Mouse (Mus musculus) cerebellum, postnatal 36 days (tissue): Measurements from ENCODE around the gene Fam129b.

Experiments
- DNase-seq, 2 experiments: peaks; one replicate each; pipeline ENCODE4 v3.0.0; 2021 to 2022; ENCODE audit warnings: mixed read lengths in 2 of 2

Fam129b gene

GRCm38 (mm10) chr2:32894097-32894496 is 18.2 kb downstream of the Fam129b start:
- no peak for DNase-seq

GRCm38 (mm10) chr2:32895606-32896106 is 19.7 kb downstream of the Fam129b start:
- no peak for DNase-seq

DNA sequence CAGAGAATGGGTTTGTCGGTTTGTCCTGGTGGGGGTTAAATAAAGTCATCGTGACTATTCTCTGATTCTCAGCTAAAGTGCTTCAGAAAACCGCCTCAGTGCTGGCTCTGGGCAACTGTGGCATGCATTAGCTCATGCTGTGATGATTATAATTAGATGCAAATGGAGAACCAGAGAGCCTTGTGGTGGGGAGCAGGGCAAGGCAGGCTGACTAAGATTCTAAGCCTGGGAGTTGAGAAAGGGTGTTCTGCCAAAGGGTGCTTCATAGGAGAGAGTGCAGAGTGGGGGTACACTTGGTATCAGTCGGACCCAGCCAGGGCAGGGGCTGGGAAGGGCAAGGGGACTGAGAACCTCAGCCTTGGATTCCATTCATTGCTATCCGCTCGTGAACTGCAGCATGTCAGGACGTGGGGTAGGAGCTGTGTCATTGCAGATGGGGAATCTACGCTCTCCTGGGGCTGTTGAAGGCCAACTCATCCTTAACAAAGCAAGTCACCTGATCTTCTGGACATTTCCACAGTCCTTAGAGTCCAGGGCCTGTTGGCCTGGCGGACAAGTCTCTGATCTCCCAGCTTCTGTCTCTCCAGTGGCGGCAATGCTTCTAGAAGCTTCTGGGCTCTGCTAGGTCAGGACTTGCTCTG is 20.7 kb downstream of the Fam129b start:
- no peak for DNase-seq

DNA sequence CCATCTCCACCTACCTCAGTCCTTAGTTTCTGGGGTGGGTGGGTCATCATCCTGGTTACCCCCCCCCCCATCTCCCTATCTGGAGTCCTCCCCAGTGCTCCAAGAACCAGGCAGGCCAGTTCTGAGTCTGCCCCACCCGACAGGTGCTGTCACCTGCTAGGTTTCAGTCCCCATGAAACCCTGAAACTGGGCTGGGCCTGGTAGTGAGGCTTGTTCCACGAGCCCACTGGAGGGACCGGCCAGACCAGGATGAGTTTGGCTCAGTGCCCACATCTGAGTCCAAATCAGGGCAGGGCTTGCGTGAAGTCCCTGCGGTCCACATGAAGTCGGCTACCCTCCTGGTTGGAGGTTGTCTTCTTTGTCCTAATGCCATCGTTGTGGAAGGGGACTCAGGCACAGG is 23.1 kb downstream of the Fam129b start:
- no peak for DNase-seq

DNA sequence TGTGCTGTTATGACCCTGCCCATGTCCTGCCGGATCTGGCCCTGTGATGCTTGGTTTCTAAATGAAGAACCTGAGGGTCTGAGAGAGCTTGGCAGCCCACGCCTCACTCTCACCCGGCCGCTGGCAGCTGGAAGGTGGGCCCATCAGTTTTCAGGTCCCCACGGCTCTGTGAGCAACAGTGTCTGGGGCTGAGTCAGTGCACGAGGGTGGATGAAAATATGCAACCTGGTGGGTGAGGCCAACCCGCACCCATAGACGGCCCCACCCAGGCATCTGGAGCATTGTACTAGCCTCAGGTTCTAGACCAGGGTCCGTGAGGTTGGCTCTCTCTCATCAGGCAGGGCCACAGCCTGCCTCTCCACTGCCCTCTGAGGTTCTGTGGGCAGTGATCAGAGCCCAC is 26.2 kb downstream of the Fam129b start:
- DNase-seq = no peak

DNA sequence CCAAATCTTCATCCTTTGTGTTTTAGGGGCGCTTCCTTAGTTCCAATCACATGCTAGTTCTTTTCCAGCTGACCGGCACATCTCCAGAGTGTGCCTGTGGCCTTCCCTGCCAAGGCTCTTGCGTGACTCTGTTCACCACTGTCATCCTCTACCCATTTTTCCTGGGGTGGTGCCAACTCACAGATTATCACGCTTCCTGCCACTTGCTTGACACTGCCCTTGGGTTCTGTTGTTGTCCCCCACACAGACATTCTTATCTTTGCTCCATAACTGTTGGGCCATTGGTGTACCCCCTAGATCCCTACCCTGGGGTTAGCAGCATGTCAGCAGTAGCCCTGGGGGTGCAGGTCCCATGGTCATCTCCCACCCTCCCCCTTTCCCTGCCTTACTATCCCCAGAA is 27.6 kb downstream of the Fam129b start:
- DNase-seq = no peak

DNA sequence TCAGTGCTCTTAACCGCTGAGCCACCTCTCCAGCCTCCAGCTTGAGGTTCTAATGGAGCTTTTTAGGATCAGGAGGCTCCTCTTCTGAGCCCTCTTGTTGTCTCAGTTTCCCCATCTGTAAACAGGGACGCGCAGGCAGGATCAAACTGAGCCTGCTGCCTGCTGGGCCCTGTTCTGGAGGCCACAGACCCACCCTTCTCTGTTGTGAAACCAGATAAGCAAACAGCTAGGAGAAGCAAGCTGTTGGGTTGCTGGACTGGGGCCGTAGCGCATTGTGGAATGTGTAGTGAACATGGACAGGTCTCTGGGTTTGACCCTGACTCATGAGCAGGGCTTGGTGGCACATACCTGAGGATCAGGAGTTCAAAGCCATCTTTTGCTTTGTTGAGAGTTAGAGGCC is 28.7 kb downstream of the Fam129b start:
- DNase-seq = no peak

GRCm38 (mm10) chr2:32905297-32905696 is 29.4 kb downstream of the Fam129b start:
- DNase-seq = no peak

GRCm38 (mm10) chr2:32907442-32907841 is 31.5 kb downstream of the Fam129b start:
- no peak for DNase-seq

GRCm38 (mm10) chr2:32908272-32908671 is 32.4 kb downstream of the Fam129b start:
- DNase-seq = no peak

DNA sequence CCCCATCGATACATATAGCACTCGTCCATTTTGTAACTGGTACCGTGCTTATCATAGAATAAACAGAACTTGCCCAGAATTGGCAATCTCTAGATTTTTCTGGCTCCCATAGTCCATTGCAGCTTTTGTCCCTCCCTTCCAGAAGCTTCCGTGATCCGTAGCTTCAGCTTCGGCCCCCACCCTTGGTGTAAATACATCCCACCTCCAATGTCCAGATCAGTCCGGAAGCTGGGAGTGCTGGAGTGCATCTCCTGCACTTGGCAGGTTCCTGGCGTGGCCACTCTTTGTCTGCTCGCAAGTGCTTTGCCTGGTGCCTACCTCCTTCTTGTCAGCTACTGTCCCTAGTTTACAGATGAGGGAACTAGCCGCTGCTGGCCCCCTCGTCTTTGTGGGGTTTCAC is 32.9 kb downstream of the Fam129b start:
- no peak for DNase-seq

GRCm38 (mm10) chr2:32911639-32912182 is 35.8 kb downstream of the Fam129b start:
- DNase-seq = no peak

DNA sequence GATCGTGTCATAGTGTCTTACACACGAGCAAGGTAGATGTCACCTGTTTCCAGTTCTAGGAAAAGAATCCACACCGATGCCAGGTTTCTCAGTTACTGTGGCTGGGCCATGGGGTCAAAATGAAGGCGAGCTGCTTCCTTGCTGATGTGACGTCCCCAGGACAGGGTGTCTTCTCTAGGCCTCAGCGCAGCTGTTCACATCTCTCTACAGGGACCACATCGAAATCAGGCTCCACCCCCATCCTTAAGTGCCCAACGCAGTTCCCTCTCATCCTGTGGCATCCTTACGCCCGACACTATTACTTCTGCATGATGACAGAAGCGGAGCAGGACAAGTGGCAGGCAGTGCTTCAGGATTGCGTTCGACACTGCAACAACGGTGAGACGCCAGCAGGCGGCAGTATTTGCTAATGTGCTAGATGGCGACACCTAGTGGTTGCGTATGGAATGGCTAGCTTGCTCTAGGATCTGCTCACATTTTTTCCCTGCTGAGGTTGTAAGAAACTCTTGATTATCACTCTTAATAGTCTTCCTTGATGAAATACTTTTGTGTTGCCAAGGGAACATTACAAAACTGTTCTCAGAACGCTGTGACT is 36.4 kb downstream of the Fam129b start:
- DNase-seq = peak; percentile 85 to 92

DNA sequence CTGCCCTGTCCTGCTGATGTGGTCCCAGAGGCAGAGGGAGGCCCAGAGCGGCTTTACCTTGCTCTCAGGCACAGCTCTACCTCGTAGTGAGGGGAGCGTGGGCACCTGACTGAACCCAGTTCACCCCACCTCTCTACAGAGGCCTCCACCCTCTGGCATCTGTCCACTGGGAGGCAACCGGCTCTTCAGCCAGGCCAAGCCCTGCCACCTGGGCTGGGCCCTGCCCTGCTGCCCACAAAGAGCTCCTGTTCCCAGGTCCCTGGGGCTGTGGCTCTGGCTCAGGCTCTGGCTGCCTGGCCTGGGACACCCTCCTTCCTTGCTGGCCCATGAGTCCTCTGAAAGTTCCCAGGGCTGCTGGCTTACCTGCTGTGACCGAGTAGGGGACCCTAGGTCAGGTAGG is 38.4 kb downstream of the Fam129b start:
- no peak for DNase-seq

DNA sequence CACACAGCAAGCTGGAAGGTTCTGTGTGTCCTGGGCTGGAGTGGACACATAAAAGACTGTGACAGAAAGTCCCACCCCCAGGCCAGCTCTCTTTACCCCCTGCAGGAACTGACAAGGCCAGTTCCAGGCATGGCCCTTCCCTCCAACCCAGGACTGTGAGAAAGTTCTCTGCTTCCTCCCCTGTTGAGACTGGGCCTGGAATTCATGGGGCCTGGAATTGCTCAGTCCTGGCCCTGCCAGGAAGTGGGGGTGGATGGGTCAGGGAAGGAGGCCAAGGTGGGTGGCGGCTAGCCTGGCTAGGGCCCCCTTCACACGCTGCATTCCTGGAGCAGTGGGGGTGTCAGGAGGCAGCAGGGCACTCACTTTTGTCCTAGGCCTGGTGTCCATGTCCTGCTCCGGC is 39.0 kb downstream of the Fam129b start:
- DNase-seq = no peak

DNA sequence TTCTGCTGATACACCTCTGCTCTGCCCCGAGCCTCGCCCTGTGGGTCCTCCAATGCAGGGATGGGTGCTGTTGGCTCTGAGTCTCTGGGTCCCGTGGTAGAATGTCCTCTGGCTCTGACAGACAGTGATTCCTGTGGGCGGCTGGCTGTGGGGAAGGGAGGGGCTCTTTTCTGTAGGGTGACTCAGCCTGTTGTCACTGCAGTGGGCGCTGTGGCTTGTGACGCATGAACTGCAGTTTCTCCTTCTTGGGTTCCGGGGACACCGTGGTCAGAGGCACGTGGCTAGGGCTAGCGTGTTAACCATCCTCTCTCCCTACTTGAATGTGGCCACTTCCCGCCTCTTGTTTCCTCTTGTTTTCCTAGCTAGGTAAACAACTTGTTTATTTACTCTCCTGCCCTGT is 41.6 kb downstream of the Fam129b start:
- DNase-seq = no peak

DNA sequence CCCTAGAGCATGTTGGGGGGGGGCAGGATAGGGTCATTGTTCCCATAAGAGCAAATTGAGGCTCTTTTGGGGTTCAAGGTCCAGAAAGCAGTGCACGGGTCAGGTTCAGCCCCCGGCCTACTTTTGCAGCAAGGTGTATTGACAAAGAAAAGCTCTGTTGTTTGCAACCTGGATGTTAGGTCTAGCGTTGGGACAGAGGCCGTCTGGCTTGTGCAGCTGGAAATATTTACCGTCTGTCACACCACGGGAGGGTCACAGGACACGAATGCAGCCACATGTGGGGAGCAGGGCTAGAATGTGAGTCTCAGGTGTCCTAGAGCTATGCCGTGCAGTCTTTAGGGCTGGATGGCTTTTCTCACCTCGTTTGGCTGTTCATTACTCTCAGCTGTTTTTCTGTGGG is 42.5 kb downstream of the Fam129b start:
- no peak for DNase-seq

DNA sequence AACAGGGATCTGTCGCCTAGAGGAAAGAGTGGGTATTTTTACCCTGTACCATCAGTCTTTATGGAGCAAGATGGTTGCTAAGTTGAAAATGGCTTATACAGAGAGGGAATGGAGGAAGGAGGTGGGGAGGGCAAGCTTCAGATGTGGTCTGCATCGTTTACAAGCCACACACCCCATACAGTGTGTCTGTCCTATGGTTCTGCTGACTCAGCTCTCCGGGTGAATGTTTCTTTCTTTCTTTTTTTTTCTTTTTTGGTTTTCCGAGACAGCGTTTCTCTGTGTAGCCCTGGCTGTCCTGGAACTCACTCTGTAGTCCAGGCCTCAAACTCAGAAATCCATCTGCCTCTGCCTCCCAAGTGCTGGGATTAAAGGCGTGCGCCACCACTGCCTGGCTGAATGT is 45.3 kb downstream of the Fam129b start:
- DNase-seq = no peak

DNA sequence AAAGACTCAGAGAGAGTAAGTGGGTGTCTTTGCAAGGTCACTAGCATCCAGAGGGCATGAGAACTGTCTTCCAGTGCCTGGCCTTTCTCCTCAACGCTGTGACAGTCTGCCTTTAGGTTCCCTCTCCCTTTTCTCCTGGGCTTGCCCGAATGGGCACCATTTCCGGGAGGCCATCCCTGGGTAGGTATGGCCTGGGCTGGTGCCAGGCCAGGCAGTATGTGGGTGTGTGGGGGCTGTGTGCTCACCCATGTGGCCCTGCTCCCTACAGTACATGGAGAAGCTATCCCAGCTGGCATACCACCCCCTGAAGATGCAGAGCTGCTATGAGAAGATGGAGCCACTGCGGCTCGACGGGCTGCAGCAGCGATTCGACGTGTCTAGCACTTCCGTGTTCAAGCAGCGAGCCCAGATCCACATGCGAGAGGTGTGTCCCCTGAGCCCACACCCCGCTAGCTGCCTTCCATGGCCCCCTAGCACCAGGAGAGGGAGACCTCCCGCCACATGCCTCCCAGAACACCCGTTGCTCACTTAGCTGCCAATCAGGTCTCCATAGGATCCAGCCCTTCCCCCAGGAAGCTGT is 46.0 kb downstream of the Fam129b start:
- DNase-seq = no peak

DNA sequence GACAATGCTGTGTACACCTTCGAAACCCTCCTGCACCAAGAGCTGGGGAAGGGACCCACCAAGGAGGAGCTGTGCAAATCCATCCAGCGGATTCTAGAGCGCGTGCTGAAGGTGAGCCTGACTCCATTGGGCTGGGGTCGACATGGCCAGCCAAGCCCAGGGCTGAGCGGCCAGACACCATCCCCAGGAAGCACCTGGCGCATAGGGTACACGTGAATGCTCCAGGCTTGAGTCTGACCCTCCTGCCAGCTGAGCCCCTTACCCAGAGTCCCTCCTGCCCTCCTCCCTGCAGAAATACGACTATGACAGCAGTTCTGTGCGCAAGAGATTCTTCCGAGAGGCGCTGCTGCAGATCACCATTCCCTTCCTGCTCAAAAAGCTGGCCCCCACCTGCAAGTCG is 46.6 kb downstream of the Fam129b start:
- DNase-seq = no peak

DNA sequence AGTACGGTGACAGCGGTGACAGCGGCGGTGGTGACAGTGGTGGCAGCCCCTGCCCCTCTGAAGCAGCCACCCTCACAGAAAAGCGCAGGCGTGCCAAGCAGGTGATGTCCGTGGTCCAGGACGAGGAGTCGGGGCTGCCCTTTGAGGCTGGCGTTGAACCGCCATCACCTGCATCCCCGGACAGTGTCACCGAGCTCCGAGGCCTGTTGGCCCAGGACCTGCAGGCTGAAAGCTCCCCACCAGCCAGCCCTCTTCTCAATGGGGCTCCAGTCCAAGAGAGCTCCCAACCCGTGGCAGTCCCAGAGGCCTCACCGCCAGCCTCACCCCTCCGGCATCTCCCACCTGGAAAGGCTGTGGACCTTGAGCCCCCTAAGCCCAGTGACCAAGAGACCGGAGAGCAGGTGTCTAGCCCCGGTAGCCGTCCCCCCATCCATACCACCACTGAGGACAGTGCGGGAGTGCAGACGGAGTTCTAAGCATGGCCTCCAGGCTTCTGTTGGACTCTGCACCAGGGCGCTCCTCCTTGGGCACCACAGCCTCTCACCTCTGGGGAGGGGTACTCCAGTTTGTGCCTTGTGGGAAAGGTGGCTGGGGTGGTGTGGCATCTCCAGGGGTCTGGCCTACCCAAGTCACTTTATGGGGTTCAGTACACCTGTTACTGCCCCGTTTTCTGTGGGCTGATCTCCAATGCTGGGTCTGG is 47.8 kb downstream of the Fam129b start:
- no peak for DNase-seq

DNA sequence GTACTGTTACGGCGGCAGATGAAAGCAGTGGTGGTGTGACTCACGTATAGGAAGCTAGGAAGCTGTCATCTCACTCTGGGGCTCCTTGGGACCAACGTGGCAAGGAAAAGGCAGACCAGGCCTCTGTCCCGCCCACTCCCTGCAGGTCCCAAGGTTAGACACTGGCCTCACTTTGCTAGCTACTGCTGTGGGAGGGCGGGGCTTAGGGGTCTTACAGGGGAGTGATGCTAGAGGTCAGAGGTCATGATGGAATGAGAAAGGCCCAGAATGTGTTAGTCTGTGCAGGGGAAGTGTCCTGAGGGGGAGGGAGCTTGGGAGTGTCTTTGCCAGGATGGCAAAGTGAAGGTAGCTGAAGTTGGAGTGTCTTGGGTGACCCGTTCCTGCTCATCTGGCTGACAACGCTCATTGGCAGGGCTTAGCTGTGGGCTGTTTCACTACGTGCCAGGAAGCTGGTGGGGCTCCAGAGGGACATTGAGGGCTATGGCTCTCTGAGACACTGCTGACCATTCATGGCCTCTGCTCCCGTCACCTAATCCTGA is 48.5 kb downstream of the Fam129b start:
- no peak for DNase-seq
